Mouse (Mus musculus) lung, postnatal 14 days (tissue): ENCODE results near the gene Cpeb1.
"Not testable (repeated sequence)": the region's sequence is repeated elsewhere in the genome, so short reads cannot be mapped to it uniquely, and the experiment has no call there.

Source experiments
- DNase-seq: peaks from one replicate; pipeline ENCODE4 v3.0.0; 2021

The Cpeb1 gene

GRCm38 (mm10) chr7:81455155-81455651 is at the start of gene Cpeb1:
Gene Cpeb1 (minus strand): TSS chr7:81455465.
- peak; percentile 52 for DNase-seq

DNA sequence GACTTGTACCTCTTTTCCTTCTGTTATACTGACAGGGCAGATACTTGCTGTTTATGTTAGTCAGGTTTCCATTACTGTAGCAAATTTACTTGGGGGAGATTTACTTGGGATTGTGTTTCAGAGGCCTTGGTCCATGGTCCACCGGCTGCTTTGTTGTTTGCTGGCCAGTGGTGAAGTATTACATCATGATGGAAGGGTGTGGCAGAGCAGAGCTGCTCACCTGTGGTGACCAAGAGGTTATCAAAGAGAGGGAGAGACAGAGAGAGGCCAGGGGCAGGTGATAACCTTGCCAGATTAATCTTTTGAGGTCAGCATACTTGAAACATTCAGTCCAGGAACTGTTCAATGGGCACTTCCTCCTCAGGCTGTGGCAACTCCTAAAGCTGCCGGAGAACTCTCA is 45.8 kb upstream of the Cpeb1 start:
- DNase-seq, result no peak

DNA sequence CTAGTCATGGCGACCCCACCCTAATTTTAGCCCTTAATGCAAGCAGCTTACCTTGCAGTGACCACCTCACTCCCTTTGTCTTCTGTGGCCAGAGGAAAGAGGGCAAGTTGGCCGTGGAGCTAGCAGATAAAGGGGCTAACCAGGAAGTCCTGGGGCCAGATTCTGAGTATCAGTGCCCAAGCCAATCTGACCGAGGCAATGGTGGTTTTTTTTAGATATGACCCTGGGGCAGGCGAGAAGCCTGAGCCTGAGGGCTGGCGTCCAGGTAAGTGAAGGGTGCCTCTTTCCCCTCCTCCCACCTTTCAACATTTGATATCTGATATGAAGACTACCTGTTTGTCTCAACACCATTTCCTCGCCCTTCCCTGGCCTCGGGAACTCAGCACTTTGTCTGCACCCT is 42.9 kb upstream of the Cpeb1 start, which contains the start of gene BC048679:
BC048679 (minus strand) TSS at position 101 of the 400 bp plus-strand sequence.
- no peak for DNase-seq

DNA sequence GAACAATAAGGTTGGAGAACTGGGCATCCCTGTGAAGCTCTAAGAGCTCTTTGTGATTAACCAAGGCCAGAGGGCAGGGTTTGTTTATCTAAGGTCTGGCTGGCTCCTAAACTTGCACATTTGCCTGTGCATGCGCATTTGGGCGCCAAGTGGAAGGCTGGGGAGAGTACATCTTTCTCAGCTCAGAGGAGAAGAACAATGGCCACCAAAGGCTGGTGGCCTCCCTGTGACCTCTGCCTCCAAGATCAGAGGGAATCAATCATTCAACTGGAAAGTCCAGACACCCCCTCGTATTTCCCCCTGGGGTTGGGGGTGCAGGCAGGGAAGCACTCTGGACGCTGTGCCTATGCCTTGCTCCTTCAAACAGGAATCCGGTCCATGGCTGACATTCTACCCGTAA is 41.9 kb upstream of the Cpeb1 start:
- no peak for DNase-seq

DNA sequence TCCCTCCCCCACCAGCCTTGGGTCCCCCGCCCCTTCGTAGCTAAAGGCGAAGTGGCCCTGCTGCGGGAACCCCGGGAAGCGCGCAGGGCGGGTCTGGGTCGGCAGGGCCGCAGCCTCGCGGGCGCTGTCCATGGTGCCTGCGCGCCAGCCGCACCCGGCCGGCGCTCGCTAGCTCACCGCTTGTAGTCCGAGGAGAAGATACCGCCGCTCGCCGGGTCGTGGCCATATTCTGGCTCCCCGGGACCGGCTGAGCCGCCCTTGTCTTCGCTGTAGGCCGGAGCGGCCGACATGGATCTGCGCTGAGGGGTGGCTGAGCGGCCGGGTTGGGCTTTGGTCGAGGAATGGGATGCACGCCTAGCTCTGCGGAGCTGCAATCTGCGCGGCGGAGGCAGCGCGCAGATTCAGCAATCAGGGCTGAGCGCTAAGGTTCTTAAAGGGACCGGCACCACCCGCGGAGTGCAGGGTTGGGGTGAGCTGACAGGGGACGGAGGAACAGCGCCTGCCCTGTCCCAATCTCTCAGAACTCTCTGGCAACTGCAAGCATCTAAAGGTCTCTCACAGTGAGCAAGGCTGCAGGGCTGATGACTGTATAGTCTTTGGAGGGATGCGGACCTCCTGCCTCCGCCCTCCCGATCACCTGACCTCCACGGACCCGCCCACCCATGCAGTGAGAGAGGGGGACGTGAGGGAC is 38.2 kb upstream of the Cpeb1 start, which contains the start of gene Ap3b2:
Ap3b2 (minus strand) TSS at position 595 of the 691 bp plus-strand sequence.
- peak; percentile 53 for DNase-seq

- DNase-seq, result no peak
Measured at GRCm38 (mm10) chr7:81492628-81493027, 37.4 kb upstream of the Cpeb1 start.

DNA sequence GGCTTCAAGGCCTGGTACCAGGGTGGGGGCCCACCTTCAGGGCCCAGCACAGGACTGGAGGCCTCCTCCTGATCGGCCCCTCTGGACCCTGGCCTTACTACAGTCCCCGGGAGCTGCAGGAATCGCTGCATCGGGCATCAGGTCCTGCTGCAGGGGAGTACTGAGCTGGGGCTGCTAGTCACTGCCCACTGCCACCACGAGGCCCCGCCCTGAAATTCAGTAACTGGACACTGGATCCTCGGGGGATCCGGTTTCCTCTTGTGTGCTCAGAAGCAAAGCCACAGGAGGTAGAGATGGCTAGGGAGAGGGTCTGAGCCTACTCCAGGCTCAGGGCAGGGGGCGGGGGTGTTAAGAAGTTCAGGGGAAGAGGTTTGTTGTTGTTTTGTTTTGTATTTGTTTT is 34.4 kb upstream of the Cpeb1 start:
- DNase-seq, result no peak

DNA sequence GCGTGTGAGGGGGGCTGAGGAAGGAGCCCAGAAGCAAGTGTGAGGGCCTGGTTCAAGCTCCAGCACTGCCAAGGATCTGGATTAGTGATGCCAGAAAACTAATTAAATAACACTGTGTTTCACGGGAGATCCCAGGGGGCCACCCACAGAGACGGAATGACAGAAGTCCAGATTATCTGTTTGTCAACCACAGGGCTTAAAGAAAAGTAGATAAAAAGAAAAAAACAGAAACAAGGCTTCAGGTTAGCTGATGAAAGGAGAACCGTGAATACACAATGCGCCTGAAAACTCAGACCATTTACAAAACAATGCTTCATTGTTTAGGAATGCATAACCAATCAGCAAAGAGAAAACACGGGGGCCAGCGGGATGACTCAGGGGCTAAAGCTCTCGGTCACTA is 25.5 kb upstream of the Cpeb1 start:
- no peak for DNase-seq

DNA sequence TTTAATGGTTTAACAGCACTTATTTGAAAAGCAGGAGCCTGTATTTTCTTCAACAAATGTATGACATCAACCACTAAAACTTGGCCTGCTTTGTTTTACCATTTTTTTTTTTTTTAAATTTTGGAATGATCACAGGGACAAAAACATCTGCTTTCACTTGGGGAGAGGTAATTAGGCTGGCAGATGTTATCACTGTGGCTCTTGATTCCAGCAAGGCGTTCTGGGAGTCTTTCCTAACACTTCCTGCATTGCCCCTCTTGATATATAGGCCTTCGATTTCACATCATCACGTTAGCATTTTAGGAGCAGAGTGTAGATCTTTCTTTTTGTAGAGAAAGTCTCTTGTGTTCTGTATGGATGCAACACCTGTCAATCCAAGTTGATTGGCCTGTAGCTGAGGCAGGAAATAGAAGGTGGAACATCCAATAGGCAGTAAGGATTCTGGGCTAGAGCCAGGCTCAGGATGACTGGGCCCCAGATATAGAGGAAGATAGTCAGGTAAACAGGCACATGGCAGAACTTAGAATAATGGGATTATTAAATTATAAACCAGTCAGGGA is 24.3 kb upstream of the Cpeb1 start:
- no peak for DNase-seq

GRCm38 (mm10) chr7:81478261-81478660 is 23.0 kb upstream of the Cpeb1 start:
- not testable (repeated sequence) for DNase-seq

- DNase-seq, result no peak
Measured at GRCm38 (mm10) chr7:81476833-81477232, 21.6 kb upstream of the Cpeb1 start.

DNA sequence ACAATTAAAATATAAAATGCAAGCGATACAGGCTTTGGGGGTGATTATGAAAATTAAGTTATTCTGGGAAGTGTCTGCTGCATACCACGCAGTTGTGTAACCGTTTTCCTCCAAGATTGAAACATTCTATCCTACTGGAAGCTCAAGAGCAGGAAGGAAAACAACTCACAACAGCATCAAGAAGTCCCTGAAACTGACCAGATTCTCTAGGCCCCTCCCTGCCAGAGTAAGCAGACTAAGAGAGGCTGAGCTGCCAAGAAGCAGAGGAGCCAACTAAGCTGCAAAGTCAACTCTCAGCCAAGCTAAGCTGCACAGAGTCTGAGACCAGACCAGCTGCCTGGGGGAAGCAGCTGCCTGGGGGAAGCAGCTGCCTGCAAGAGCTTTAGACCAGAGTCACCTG is 20.0 kb upstream of the Cpeb1 start:
- DNase-seq, result no peak

DNA sequence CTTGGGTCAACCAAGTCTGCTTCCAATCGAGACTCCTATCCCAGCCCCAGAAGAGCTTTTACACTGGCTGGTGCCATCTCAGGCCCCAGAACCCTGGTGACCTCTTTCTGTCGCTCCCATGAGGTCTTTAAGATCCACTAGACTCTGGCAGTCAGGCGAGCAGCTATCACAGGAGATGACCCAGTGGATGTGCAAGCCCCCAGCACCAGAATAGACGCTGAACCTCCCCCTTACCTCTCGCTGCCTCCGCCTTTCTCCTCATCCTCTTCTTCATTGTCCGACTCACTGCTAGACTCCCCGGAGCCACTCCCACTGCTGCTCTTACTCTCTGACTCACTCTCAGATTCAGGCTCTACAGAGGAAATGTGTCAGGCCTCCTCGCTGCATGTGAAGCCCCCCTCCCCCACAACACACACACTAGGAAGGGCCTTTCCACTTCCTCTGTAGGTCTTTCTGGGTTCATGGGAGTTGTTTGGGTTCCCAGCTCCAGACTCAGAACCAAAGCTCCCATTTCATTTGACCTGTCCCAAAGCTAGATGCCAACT is 9.7 kb upstream of the Cpeb1 start:
- DNase-seq, result no peak

DNA sequence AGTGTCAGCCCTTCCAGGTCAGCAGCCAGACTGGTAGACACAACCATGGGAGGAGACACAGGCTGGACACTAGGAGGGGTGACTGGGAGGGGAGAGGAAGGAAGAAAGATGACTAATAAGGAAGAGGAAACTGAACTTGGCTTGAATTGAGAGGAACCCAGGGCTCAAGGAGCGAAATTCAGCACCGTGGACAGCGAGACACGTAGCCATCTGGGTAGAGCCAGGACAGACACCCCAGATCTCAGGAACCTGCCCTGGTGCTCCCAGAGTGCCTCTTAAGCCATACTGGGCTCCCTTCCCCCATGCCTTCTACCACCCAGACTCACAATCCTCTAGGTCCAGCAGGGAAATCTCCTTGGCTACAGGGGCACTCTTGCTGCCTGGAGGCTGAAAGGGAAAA is 8.9 kb upstream of the Cpeb1 start:
- peak; percentile 19 for DNase-seq

- no peak for DNase-seq
Measured at GRCm38 (mm10) chr7:81462815-81463214, 7.5 kb upstream of the Cpeb1 start.

DNA sequence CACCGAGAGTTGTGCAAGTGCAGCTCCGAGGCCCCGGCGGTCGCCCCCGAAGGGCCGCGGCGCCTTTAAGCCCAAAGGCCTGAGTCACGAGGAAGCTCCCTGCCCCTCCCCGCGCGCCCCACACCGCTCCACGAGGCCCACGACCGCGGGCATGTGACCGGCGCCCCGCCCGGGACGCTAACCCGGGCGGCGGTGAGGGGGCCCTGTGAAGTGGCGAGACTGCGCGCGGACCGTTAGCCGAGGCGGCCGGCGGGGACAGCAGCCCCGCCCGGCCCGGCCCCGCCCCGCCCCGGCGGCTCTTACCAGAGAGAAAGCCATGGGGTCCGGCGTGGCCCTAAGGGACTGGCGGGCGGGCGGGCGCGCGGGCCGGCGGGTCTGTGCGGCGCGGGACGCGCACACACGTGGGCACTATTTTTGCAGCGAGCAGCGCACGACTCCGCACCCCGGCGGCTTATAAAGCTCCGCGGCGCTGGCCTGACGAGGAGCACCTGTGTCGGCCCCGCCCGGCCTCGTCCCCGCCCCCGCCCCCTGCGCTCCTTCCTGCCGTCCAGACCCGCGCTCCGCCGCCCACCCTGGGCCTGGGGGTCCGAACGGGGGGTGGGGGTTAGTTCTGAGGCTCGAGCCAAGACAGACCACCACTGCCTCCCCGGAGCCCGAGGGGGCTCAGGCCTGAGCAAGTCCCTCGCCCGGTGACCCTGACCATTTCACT is 780 bp downstream of the Cpeb1 start:
- DNase-seq, result peak; percentile 18

DNA sequence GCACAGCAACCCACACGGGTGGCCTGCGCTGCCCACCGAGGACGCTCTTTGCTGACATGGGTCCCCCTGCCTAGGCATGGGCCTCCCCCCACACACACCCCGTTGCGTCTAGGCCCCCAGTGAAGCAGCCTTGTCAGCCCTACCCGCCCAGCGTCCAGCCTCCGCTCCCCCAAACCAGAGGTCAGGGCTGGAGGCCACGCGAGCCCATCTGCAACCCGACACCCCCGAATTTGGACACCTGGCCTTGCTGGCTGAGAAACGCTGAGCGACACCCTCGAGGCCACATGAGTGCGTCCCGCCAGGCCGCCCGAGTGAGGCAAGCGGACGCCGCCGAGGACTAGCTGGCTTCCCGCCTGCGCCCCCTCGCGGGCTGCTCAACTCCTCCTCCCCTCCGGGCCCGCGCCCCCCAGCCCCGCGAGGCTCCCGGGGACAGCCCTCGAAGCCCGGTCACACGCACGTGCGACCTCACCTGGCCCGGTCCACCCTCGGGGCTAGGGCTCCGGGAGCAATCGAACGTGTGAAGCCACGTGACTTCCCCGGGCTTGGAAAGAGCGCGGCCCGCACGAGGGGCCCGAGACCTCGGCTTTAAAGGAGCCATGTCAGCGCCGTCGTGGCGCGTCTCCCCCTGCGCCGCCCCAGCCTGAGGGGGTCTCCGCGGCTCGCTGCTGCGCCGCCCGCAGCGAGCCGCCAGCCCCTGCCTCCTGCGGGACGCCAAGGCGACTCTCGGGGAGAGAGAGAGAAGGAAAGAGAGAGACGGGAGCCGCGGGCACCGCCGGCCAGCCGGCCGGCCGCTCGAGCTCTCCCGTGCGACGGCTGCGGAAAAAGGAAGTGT is 1.6 kb downstream of the Cpeb1 start:
- peak; percentile 5 for DNase-seq

GRCm38 (mm10) chr7:81452971-81453441 is 2.3 kb downstream of the Cpeb1 start:
- DNase-seq, result no peak

DNA sequence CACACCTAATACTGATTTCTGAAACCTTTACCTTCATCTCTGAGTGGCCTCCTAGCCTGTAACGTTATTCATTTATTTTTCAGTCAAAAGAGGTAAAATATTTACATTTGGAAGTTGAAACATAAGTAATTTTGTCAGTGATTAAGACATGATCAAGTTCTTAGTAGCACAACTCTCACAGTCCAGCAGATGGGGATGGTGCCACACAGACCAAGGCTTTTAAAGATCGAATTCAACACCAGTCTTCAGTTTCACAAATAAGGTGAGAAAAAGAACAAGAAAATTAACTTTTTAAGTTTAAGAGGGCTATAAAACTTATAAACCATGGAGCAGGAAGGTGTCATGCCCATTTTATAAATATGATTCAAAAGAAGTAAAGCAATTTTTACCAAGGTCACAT is 56.3 kb downstream of the Cpeb1 start:
- peak; percentile 2 for DNase-seq

GRCm38 (mm10) chr7:81379363-81379762 is 75.9 kb downstream of the Cpeb1 start:
- no peak for DNase-seq

DNA sequence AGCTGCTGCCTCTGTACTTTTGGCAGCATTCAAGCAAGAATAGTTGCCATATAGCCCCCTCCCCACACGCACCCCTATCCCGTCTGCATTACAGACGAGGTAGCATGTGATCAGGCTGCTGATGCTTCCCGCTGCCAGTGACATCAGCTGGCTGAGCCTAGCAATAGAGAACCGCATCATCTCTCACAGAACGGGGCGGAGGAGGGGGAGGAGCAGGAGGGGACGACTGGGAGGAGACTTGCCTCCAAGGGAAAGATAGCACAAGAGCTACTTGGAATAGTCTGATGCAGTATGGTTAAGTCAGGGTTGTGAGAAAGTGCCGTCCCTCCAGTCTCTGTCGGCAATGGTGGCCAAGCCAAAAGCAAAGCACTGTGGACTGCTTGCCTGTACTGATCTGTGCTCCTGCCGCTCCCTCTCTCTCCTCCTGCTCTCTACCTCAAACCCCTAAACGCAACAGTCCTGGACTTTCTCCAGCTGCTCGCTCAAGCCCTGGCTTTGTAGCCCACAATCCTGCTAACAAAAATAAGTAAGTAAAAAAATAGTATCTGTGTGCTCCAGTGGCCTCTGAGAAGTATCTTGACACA is 82.8 kb downstream of the Cpeb1 start:
- DNase-seq, result peak; percentile 7

DNA sequence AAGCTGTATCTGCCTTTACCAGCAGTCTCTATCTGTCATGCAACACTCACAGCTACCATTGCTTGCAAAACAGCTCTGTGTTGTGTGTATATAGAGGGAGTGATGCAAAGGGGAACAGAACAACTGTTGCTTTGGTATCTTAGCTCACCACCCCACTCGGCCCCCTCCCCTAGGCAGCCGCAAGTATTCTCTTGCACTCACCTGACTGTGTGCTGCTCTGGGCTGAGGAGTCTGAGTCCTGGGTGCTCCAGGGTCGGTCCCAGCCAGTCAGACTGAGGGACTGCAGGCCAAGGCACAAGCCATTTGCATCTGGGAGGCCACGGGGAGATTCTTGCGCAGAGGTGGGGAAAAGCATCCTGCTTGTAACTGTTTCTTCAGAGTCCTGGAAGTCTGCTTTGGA is 83.5 kb downstream of the Cpeb1 start:
- no peak for DNase-seq
